Mouse (Mus musculus) heart, adult 2 months (tissue): ENCODE results near the gene Slamf8.

Experiments used
- CTCF ChIP-seq: fragments of 200-600 bp; IDR thresholded peaks from 2 replicates; pipeline ENCODE4 v1.8.1; 2022; ENCODE audit warnings: antibody characterized with exemption, mild to moderate bottlenecking, moderate library complexity
- EP300 ChIP-seq: fragments of 200-500 bp; IDR thresholded peaks from 2 replicates; pipeline ENCODE4 v1.6.1; 2011; ENCODE audit warnings: low read depth, low read length, control low read depth; ENCODE audit not compliant: insufficient read depth
- POLR2A ChIP-seq: fragments of 200-500 bp; IDR thresholded peaks from 2 replicates; pipeline ENCODE4 v1.6.1; 2011; ENCODE audit warnings: mild to moderate bottlenecking, low read depth, low read length, control low read depth; ENCODE audit not compliant: insufficient read depth

DNA sequence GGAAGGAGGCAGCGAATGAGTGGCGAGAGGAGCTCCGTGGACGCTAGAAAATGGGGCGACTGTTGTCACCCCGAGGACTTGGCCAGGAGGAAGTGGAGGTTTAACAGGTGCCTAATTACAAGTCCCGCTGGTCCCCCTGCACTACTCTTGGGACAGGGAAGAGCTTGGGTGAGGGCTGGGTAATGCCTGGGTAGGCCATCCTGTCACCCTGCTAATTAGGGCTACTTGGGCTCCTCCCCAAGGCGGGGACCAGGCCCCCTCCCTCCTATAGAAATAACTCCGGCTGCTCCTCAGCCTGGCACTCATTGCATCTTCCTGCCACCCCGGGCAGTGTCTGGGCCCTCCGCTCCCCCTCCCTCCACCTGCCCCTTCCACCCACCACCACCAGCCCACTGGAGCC, 34.7 kb downstream of the Slamf8 start, which contains the start of gene Vsig8:
- TF ChIP-seq CTCF (no peak), POLR2A (no peak), EP300 (no peak)
